Mouse (Mus musculus) CH12.LX (cell line): ENCODE measurements around the gene Cog3.

ENCODE experiments used
- BHLHE40 ChIP-seq: IDR thresholded peaks from 2 replicates; pipeline ENCODE4 v1.6.1; 2011; ENCODE audit warnings: mild to moderate bottlenecking, low read depth, low read length, improper control_type of control experiment
- CTCF ChIP-seq, 2 experiments: IDR thresholded peaks in 1 of 2; conservative IDR thresholded peaks in 1 of 2; 2 replicates each; pipeline ENCODE4 v1.5.1; 2011 to 2012; ENCODE audit warnings: low read depth in 2 of 2, low read length in 2 of 2, improper control_type of control experiment in 1 of 2, inconsistent platforms in 1 of 2, mild to moderate bottlenecking in 1 of 2, moderate library complexity in 1 of 2
- MAX ChIP-seq: IDR thresholded peaks from 2 replicates; pipeline ENCODE4 v1.6.1; 2011; ENCODE audit warnings: low read length, improper control_type of control experiment
- NELFE ChIP-seq: IDR thresholded peaks from 2 replicates; pipeline ENCODE4 v1.6.1; 2011; ENCODE audit warnings: low read depth, low read length, improper control_type of control experiment
- POLR2A ChIP-seq: IDR thresholded peaks from 2 replicates; pipeline ENCODE4 v1.6.1; 2011; ENCODE audit warnings: low read depth, mild to moderate bottlenecking, improper control_type of control experiment, low read length
- SMC3 ChIP-seq: IDR thresholded peaks from 2 replicates; pipeline ENCODE4 v1.6.1; 2011; ENCODE audit warnings: low read depth, low read length, improper control_type of control experiment
- UBTF ChIP-seq: IDR thresholded peaks from 2 replicates; pipeline ENCODE4 v1.6.1; 2012; ENCODE audit warnings: low read depth, mild to moderate bottlenecking, inconsistent platforms, low read length, improper control_type of control experiment, moderate library complexity
- ZNF384 ChIP-seq: IDR thresholded peaks from 2 replicates; pipeline ENCODE4 v1.6.1; 2012; ENCODE audit warnings: low read depth, low read length, improper control_type of control experiment, inconsistent platforms

GRCm38 (mm10) chr14:75779913-75780312, 25.6 kb upstream of the Cog3 start:
- TF ChIP-seq POLR2A (no peak), ZNF384 (no peak), NELFE (no peak), SMC3 (no peak), MAX (no peak), UBTF (no peak), CTCF (conservative IDR thresholded peaks at IDR 0.05 in 1 of 2, IDR thresholded peaks at IDR 0.05 in 1 of 2; ENCODE audit: low read depth in 2 of 2, low read length in 2 of 2) (no peak), BHLHE40 (no peak)
